10 mouse cellular contexts compared by ENCODE assay signal in the genomic region with DNA sequence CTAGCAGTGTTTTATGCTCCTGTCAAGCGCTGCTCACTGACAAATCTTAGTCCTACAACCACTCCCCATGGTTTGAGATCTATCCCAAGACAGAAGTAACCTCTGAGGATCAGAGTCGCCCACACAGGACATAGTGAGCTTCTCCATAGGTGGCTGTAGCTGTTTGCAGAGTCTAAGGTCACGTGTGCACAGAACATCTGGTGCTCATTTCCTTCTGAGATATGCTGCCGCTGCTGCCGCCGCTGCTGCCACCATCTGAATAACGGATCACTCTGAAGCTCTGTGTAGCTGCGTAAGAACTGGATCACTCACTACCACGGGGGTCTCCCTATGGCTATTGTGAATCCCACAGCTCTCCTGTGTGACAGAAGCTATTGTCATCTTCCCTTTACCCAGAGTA.
A peak's percentile ranks its signal among the peaks of the same experiment; 100 is the strongest.
DNase-seq lines count a peak whose midpoint lies in the region; ATAC-seq and TF ChIP-seq lines count a peak whose summit lies in the region.
"Had no signal": no experiment of that assay in that cellular context is flagged by ENCODE, and none has a peak within 500 bp of the region (broad histone marks: within the 10 kb centered on the region; RNA-seq: fewer than 3 reads in every experiment).

No protein-coding gene starts in this region.

- 25% methylated on average over 9 of the region's 9 CpGs for WGBS in heart, embryonic 12.5 days
- WGBS in embryonic facial prominence, embryonic 12.5 days: 11% methylated on average over 9 of the region's 9 CpGs
- 62% methylated on average over 9 of the region's 9 CpGs for WGBS in midbrain, postnatal 0 days

- H3K4me2 ChIP-seq in heart, embryonic 12.5 days: no peak overlapping the region; the same call in 1 of the 2 replicates
- peak overlapping the region; percentile 24 for H3K4me2 ChIP-seq in embryonic facial prominence, embryonic 12.5 days (replicated peaks)
- no peak overlapping the region for H3K4me2 ChIP-seq in midbrain, postnatal 0 days (ENCODE audit: low read depth, low read length, poor library complexity, severe bottlenecking)
- H3K4me2 ChIP-seq: midbrain, embryonic 11.5 days had no signal

- no peak for DNase-seq in heart, postnatal 36 days
- no peak for DNase-seq in frontal cortex, postnatal 25 days (ENCODE audit: low spot score in 2 of 2)
- no peak for DNase-seq in midbrain, postnatal 0 days (ENCODE audit: low spot score)
- no peak for DNase-seq in cerebellum, adult 8-10 months

- 0 out of 2 replicates have a peak, but pooled peaks cover 3% of the 10 kb centered on the region for H3K9me3 ChIP-seq in heart, embryonic 12.5 days (replicated peaks)
- no peaks in the 10 kb centered on the region for H3K9me3 ChIP-seq in embryonic facial prominence, embryonic 12.5 days
- H3K9me3 ChIP-seq in midbrain, postnatal 0 days (ENCODE audit: low read length): no peaks in the 10 kb centered on the region

- H3K9ac ChIP-seq in heart, embryonic 12.5 days: no peak overlapping the region
- no peak overlapping the region for H3K9ac ChIP-seq in embryonic facial prominence, embryonic 12.5 days
- no peak overlapping the region for H3K9ac ChIP-seq in midbrain, postnatal 0 days (replicated peaks; ENCODE audit: low read length, poor library complexity, severe bottlenecking)

- H3K79me3 ChIP-seq in C2C12 (ENCODE audit: low read depth): no peaks in the 10 kb centered on the region

- H3K4me3 ChIP-seq in heart, embryonic 12.5 days: no peak overlapping the region
- no peak overlapping the region for H3K4me3 ChIP-seq in C2C12 (ENCODE audit: insufficient read depth, poor library complexity, severe bottlenecking)
- no peak overlapping the region for H3K4me3 ChIP-seq in embryonic facial prominence, embryonic 12.5 days
- H3K4me3 ChIP-seq in midbrain, postnatal 0 days (ENCODE audit: low read depth, low read length): no peak overlapping the region

- TF ChIP-seq CTCF in C2C12 (IDR thresholded peaks at IDR 0.05; ENCODE audit: control insufficient read depth, insufficient read depth, insufficient read length): no peak
- no peak for TF ChIP-seq CTCF in midbrain, postnatal 0 days (IDR thresholded peaks at IDR 0.05)

- intact Hi-C loops in heart, postnatal 36 days (cut with DNase I): loop anchor here (5.0 to 10.0 kb wide), 4 partner anchors 622 to 952 kb away; no protein-coding TSS in a partner anchor

- no peaks in the 10 kb centered on the region for H3K79me2 ChIP-seq in C2C12 (ENCODE audit: control insufficient read depth, insufficient read depth)

- no peaks in the 10 kb centered on the region; the same call in 1 of the 2 replicates for H3K36me3 ChIP-seq in heart, embryonic 12.5 days
- no peaks in the 10 kb centered on the region for H3K36me3 ChIP-seq in C2C12 (ENCODE audit: control insufficient read depth, insufficient read depth)
- H3K36me3 ChIP-seq in embryonic facial prominence, embryonic 12.5 days: no peaks in the 10 kb centered on the region
- H3K36me3 ChIP-seq in midbrain, postnatal 0 days (ENCODE audit: insufficient read depth, low read length): no peaks in the 10 kb centered on the region

- H3K4me1 ChIP-seq in heart, embryonic 12.5 days (replicated peaks): peaks cover 13% of the 10 kb centered on the region; the same call in 1 of the 2 replicates
- H3K4me1 ChIP-seq in embryonic facial prominence, embryonic 12.5 days: peaks cover 14% of the 10 kb centered on the region
- H3K4me1 ChIP-seq in midbrain, postnatal 0 days (ENCODE audit: insufficient read depth, low read length): no peaks in the 10 kb centered on the region

- H3K27me3 ChIP-seq in heart, embryonic 12.5 days (replicated peaks): no peaks in the 10 kb centered on the region
- no peaks in the 10 kb centered on the region for H3K27me3 ChIP-seq in C2C12 (ENCODE audit: control insufficient read depth, insufficient read depth, insufficient read length)
- H3K27me3 ChIP-seq in embryonic facial prominence, embryonic 12.5 days: no peaks in the 10 kb centered on the region
- no peaks in the 10 kb centered on the region for H3K27me3 ChIP-seq in midbrain, postnatal 0 days (ENCODE audit: insufficient read depth, low read length)

- peak; percentile 73 for ATAC-seq in heart, embryonic 12.5 days (ENCODE audit: insufficient number of reproducible peaks, low FRiP score)
- ATAC-seq in embryonic facial prominence, embryonic 12.5 days (ENCODE audit: insufficient number of reproducible peaks, insufficient read depth, low FRiP score, low TSS enrichment): peak; percentile 60; the same call in 1 of the 2 replicates
- 0 out of 2 replicates have a peak, but pooled peaks have one; percentile 33 for ATAC-seq in megakaryocyte, adult 5-6 weeks (ENCODE audit: poor library complexity, severe bottlenecking)
- no peak for ATAC-seq in midbrain, postnatal 0 days (ENCODE audit: low FRiP score)
- ATAC-seq: forebrain, embryonic 16.5 days had no signal

- no peak overlapping the region for H3ac ChIP-seq in C2C12 (ENCODE audit: control insufficient read depth, insufficient read length, low read depth)

- no peak overlapping the region for H3K27ac ChIP-seq in heart, embryonic 12.5 days (ENCODE audit: poor library complexity, severe bottlenecking)
- peak overlapping the region; percentile 50; the same call in 1 of the 2 replicates for H3K27ac ChIP-seq in embryonic facial prominence, embryonic 12.5 days
- no peak overlapping the region for H3K27ac ChIP-seq in midbrain, postnatal 0 days (ENCODE audit: low read depth, low read length)

TF ChIP-seq in C2C12, 6 proteins besides CTCF, POLR2A, EP300 and RAD21:
- TF ChIP-seq USF1 (IDR thresholded peaks at IDR 0.05; ENCODE audit: low read depth) (peak; percentile 77), MAX (IDR thresholded peaks at IDR 0.05) (no peak), FOSL1 (IDR thresholded peaks at IDR 0.05; ENCODE audit: insufficient read depth, low read length, poor library complexity, severe bottlenecking) (no peak)
